Mouse (Mus musculus) kidney, adult 9 months (tissue): ENCODE data around the gene Slc25a28.

Experiments used
- DNase-seq: peaks from one replicate; pipeline ENCODE4 v3.0.0; 2022

Slc25a28 gene

DNA sequence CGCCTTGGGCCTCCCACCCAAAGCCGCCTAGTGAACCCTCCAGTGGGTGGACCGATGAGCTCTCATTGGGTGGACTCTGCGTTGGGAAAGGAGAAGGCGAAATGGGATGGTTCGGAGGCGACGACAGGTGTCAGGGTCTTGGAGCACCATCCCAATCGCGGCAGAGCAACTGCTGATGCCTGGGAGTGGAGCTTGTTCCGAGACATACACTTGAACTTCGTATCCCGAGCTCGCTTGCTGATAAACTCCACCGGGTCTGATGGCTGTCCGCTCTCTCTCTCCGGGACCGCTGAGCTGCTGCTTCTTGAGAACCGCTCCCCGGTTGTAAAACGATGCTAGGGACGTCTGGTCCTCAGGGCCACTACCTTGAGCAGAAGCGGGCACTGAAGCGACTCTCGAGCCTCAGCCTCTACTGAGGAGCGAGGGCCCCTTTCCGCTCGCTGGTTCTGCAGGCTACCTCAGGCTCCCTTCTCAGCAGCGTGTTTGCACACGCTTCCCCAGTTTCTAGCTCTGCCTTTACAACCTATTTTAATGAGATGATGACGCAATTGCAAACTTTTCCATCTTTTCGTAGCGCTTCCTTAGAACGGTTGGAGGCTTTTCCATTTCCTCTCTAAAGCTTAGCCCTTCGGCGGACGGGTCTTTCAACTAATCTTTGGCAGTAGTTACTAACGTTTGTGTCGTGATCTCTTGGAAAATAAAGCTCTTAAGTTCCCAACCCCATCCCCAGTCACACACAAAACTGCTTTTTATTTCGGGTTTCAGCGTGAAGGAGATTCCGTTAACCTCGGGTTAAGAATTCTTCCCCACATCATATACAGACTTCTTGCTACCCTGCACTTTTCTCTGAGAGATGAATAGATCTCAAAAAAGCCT, 1.1 kb upstream of the Slc25a28 start:
- no peak for DNase-seq

DNA sequence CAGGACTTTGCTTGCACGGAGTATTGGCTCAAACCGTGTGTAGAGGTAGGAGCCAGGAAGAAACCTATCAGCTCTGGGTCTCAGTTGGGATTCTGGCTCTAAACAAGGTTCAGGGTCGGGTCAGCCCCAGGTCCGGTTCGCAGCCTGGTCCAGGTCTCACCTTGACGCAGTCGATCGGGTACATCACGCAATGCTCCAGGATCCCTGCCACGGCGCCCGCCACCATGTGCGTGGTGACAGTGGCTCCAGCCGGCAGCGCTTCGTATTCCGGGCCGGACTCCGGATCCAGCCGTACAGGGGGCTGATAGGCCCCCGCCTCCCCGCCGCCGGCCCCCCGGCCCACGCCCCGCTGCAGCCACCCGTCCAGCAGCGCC, 378 bp downstream of the Slc25a28 start:
- no peak for DNase-seq

DNA sequence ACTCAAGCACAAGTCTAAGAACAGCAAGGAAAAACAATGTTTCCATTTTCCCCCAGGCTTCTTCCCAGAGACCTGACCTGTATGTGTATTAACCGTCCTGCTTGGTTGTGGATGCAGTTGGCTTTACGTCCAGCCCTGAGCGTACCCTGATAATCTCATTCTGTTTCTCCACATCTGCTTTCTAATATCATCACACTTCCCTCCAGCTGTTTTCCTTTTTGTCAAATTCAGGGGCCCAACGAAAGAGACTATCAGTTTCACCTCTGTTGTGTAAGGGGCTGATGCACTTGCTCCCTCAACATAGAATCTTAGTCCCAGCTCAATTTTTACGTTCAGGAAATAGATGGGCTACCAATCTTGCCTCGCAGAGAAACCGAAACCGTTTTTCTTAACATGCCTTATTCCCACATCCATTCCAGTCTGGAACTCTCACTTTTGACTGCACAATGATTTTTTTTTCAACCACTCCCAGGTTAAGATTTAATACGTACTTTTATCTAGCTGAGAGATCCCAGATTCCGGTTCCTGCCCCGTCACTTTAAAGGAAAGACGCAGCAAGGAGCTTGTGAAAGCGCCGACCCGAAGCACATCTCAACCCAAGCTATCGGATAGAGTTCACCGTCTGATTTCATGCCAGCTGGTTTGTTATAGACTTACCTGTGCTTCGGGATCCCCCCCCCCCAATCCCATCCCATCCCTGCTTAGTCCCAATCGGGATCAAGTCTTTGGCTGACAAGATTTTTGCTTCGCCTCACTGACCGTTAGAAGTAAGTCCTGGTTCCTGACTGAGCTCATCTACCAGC, 967 bp downstream of the Slc25a28 start:
- DNase-seq: no peak

DNA sequence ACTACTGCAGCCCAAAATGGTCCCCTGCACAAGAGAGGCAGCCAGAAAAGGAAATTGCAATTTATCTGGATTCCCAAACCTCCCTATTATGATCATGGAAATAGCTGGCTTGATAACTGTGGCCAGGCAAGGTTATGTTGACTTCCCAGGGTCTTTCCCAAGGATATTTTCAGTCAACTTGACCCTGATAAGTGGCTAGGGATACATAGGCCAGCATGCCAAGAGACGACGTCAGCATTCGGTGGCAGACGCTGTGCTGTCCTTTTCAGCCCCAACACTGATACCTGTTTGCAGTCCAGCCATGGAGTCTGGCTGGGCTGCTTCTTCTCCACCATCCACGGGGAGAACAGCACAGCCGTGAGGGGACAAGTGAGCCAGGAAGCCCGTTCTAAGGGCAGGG, 3.6 kb downstream of the Slc25a28 start:
- no peak for DNase-seq

DNA sequence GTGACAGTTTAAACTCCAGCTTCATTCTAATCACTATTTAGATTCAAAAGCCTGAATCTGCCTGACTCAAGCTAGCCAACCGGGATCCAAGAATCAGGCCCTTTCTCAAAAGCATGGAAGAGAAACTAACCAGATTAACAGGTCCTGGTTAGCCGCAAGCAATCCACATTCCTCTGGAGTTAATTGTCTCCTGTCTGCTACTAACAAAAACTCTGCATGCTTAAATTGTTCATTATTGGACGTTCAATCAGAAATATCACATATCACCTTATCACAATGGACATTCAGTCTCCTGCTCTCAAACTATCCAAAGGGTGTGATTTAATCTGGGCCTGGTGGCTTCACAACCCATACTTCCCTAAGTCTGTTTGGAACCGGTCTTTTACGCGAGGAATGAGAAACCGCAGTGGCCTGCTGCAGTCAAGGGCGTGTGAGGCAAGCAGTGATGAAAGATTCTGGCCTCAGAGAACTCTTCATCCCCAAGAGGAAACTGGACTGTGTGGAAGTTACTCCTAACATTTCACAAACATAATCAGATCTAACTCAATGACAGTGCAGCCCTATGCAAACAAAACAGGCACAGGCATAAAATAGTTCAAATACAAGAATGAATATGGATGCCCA, 5.4 kb downstream of the Slc25a28 start:
- no peak for DNase-seq

DNA sequence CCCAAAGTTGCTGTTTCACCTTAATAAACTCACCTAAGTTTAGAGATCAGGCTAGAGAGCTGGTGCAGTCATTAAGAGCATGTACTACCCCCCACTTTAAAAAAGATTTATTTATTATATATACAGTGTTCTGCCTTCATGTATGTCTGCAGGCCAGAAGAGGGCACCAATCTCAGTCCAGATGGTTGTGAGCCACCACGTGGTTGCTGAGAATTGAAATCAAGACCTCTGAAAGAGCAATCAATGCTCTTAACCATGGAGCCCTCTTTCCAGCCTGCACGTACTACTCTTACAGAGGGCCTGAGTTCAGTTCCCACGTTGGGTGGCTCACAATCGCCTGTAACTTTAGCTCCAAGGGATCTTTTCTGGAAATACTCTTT, 7.3 kb downstream of the Slc25a28 start:
- no peak for DNase-seq

DNA sequence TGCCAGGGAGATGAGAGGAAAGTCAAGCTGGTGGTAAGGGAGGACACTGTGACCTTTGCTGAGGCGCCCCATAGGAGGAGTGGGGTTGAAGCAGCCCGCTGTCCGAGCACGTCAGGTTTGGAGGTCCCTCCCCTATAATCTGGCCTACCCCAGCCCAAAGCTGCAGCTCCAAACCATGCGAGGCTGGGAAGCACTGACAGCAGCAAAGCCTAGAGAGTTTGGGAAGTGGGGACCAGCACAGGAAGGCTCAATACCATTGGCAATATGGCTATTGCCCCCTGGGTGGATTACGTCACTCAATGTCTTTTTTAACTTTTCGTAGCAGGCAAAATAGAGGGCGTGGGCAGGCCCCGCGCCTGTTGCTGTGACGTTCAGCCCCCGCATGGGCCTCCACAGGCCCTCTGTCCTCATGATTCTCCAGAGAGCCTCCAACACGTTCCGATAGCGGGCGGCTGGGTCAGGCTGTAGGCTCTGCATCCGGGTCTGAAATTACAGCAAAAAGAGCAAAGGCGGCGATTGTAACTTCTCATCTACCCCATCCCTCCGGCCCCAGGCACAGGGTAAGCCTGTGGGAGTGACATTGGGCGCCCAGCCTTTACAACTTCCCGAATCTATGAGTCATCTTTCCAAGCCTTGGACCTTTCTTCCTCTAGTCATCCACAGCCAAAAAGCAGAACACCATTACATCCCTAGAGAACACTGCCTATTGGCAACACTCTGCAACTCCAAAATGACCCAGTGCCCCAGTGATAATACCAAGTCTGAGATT, 7.8 kb downstream of the Slc25a28 start:
- DNase-seq: no peak

DNA sequence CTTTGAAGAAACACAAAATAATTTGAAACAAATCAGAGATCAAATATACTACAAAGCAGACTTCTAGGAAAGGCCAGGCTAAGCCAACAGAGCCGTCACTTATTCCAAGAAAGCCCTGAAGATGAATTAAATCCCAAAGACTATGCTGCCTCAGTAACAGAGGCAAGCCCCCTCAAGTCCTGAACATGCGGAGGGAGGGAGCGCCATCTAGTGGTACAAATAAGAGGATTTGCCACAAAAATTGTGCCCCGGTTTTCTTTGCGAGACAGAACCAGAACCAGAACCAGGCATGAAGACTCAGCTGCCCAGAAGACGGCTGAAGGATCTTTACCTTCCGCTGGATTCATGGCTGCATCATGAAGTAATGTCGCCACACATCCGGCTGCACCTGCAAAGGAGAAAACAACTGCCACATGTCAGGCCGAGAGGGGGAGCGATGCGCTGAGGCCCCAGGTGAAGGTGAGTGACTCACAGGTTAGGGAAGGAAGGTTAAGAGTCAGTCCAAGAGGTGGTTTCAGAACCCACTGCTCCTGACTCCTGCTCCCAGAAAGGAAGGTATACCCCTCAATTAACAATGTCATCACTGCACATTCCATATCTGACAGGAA, 9.1 kb downstream of the Slc25a28 start:
- peak; percentile 55 for DNase-seq

DNA sequence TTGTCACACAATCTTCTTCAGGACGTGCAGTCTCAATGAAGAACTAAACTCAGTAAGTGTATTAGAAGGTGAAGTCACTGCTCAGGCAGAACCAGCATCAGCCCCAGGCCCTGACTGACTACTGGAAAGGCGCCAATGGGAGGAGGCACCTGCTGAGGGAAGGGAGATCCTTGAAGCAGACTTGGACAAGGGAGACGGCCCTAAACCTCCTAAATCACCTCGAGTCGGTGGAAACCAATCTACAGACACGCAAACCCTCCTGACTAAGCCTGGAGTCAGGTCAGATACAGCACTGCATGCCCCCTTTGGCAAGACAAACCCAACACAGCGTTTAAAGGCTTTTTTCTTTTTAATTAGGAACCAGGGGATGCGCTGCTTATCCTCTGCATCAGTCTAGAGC, 11.2 kb downstream of the Slc25a28 start:
- no peak for DNase-seq

DNA sequence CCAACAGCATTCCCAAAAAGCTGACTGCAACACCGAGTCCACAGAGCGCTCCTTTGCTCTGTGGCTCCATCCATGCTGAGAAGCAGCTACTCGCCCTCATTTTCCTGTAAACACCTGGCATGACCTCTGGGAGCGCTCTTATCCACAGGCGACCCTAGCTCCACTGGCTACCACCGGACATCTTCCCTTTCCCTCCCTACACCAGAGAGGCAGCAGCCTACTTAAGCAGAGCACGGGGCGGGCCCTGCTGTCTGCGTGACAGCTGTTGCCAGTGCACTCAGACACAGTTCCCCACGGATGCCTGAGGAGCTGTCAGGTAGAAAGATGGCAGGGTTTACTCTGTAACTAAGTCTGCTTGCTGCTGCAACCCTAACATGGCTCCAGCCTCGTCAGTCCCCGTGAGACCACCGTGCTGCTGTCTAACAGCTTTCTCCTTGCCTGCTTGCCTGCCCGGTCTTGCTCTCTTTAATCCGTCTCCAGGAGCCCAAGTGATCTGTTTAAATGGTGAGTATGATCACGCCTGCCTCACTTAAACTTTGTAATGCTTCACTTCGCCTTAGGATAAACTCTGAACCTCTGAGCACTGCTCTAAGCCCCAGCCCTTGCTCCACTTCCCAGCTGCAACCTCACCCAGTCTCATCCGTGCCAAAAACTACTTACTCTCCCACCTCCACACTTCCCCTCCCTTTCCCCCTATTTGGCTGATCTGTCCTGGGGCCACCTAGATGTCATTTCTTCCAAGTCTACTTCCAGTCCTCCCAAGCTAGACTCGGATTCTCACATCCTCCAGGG, 12.3 kb downstream of the Slc25a28 start:
- DNase-seq: peak; percentile 66

DNA sequence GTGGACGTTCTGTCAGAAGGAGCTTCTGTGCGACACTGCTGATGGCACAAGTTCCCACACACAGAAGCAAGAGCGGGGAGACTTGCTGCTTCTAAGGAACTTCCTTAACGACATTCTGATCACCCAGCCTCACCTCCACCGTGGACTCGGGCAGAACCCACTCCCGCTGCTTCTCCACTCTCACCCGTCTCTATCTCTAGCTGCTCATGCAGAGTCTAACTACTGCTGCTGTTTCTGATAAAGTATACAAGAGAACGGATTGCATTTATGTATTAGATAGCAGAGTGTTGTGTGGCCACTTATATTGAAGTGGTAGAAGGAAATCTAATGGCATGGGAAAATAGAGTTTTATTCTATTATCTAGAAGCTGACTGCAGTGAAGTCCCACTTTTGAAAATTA, 13.9 kb downstream of the Slc25a28 start:
- DNase-seq: no peak

DNA sequence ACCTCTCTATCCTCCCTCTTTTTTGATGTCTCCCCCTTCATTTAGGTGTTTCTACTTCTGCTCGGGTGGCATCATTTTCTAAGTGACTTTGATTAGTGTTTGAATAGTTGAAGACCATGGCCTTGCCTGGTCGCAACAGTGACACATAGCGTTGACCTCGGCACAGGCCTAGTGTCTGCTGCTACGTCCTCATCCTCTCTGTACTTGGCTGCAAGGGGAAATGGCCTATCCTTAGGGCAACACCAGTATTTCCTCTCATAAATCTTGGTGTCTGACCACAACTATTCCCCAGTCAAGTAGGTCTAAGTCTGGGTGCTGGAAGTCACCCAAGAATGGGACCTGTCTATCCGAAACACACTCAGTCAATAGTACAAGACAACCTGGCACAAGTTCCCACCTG, 15.0 kb downstream of the Slc25a28 start:
- DNase-seq: no peak

DNA sequence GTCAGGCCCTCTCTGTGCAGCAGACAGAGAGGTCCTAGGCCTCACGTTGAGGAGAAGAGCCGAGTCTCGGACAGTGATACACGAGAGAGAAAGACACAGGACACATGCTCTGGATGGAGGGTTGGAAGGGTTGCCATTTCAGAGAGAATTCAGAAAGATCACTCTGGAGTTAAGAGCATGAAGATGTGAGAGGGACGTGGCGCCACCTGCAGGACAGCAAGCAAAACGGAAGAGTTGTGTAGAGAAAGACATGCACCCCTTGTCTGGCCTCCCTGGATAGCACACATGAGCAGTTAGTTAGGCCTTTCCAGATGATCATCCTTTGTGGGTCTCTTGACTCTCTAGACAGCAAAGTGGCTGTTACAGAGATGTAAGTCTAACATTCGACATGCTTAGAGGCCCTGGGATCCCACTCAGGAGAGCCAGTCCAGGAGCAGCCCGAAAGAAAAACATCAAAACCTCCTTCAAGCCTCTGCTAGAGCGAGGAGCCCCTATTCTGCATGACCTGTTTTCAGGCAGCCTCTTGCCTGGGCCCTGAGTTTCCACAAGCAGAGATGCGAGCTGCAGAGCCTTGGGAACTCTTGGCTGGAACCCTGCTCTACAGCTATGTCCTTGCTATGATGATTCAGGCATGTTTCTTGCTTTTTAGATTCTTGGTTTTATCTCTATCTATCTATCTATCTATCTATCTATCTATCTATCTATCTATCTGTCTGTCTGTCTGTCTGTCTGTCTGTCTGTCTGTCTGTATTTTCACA, 18.8 kb downstream of the Slc25a28 start:
- DNase-seq: peak; percentile 58

DNA sequence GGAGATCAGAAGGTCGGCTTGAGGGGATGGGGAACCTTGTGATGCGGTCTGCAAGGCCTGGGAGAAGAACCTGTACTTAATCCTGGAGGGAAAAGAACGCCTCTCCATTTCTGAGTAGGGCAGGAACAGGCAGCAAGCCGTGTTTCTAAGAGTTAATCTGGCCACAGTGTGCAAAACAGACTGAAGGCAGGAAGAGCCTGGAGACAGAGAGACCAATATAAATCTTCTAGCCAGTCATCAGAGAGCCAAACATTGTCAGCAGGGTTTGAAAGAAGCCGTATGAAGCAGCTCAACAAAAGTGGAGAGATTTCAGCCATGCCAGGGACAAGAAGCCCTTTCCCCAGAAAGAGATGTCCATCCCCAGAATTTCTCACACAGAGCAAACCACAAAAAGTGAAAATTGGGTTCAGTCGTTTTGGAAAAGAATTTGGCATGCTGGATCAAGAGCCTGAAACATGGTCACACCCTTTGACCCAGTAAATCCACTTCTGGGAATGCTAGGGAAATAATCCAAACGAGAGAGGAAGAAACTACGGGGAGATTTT, 23.4 kb downstream of the Slc25a28 start:
- DNase-seq: no peak

DNA sequence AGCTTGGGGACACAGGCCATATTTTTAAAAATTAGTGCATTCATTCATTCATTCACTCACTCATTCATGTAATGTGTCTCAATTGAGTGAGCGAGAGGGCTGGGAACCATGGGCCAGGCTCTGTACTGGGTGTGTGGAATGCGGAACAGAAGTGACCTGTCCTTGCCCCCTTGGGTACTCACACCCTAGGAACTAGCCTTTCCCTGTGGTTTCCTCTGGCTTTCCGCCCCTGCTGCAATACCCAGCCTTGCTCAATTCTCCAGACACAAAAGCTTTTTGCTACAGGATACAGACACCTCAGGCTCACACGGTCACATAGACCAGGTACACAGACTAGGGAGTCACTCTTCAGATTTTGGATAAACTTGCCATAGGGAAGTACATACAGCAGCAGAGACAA, 26.3 kb downstream of the Slc25a28 start:
- no peak for DNase-seq

DNA sequence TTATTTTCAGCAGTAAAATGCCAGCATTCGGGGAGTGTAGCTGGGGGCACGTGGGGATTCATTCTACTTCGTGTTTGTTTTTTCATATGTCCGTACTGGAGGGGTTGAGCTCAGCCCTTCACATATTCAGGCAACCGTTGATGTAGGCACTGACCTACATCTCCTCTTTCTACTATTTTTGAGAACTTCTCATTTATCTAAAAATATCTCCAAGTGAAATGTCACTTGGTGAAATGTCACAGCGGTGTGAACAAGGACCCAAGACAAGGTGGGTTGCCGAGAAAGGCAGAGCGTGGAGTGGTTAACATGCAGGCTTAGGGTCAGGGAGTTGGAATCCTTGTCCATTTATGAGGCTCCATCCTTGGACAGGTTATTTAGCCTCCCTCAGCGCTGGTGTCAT, 27.4 kb downstream of the Slc25a28 start:
- no peak for DNase-seq

DNA sequence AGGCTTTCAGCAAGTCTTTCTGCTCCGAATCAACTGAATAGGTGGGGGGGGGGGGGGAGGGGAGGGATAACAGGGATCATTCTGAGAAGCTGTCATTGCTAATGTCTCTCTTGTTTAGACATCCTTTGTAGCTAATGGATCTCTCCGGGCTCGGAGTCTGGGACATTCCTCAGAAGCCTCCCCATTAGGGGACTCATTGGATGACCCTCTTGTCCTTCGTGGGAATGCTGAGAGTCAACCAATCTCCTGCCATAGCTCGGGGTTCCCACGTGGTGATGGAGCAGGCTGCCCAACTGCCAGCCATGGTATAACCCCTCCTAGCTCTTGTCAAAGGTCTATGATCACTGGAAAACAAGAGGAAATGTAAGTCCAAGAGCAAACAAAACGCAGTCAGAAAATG, 27.8 kb downstream of the Slc25a28 start:
- DNase-seq: no peak

DNA sequence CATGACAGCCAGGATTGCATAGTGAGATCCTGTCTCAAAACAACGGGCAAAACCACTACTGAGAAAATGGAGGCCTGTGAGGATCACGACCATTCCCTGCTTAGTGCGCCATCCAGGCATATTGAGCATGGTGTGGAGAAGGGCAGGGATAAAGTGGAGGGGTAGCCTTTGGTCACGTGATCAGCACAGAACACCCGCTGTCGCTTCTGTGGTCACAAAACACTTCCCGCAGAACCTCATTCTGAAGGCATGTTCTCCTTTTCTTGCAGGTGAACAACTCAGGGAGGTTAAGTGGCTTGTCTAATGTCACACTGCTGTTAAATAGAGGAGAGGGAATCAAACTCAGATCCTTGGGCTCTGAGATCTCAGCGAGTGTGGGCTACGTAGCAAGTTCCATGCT, 29.2 kb downstream of the Slc25a28 start:
- DNase-seq: no peak

DNA sequence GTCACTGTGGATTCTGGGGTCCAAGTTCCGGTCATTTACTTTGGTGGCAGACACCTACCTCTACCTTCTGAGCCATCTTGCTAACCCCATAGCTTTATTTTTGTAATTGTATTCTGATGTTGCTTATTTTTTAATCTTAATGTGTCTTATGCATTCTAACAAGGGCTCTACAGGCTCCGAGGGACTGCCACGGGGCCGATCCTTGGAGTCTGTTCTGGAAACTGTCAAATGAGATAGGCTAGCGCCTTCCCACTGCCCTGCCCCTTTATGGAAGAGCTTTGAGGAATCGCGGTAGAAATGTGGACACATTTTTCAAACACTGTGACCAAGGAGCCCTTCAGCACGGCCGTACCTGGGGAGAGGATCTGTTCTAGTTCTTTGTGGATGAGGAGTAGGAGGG, 31.8 kb downstream of the Slc25a28 start:
- DNase-seq: no peak

DNA sequence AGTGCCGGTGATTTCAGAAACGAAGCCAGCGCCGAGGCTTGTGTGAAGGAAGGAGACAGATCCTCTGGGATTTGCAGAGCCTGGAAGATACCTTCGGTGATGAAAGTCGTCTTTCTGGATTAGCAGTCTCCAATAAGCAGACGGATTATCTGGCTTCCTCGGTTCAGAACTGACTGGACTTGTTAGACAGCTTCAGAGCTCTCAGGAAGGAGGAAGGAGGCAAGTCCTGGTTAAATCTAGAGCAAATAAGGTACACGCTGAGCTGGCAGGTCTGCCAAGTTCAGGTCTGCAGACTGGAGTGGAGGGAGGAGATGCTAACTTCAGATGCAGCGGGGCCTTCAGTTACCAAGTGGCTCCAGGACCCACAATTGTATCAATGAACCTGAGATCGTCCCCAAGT, 32.8 kb downstream of the Slc25a28 start:
- no peak for DNase-seq
